Mouse (Mus musculus) megakaryocyte, embryonic 14.5 days (primary cell): Measurements from ENCODE around the gene Spert.

Experiments used
- FLI1 ChIP-seq: IDR thresholded peaks from 2 replicates; pipeline ENCODE4 v1.6.1; 2012; ENCODE audit warnings: low read length, inconsistent platforms, mixed read lengths
- GATA1 ChIP-seq: IDR thresholded peaks from 3 replicates; pipeline ENCODE4 v1.6.1; 2012; ENCODE audit warnings: mixed read lengths, low read length, inconsistent platforms, borderline replicate concordance

DNA sequence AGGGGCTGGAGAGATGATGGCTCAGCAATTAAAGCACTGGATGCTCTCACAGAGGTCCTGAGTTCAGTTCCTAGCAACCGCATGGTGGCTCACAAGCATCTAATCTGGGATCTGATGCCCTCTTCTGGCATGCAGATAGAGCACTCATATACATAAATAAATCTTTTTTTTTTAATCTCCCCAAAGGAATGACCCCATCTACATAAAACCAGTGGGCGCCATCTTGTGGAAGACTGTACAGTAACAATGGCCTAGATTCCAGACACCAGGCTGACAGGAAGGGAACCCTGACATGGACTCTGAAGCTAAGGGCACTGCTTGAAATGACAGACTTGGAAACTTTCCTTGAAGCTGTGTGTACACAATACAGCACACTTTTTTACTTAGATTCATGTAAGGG lies 47.9 kb upstream of the Spert start:
- no peak for TF ChIP-seq GATA1
- TF ChIP-seq FLI1, result no peak
